9 mouse cellular contexts compared by ENCODE assay signal in the genomic region with DNA sequence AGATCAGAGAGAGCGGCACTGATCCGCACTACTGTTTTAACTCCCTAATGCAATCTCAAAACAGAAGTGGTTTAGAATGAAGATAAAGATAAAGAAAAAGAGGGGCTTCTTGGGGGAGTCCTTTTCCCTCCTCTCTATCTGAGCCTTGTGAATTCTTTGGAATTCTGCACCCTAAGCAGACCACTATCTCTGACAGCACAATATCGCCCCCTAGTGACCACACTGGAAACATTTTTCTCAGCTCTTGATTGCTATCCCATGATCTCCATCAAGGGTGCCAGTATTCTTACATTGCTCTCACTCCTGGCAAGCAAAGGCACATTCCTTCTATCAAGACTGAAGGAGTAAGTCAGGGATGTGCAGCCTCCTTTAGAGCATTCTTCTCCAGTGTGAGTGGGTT.
DNase-seq lines count a peak whose midpoint lies in the region; ATAC-seq and TF ChIP-seq lines count a peak whose summit lies in the region.
"Had no signal": no experiment of that assay in that cellular context is flagged by ENCODE, and none has a peak within 500 bp of the region (broad histone marks: within the 10 kb centered on the region; RNA-seq: fewer than 3 reads in every experiment).

No protein-coding gene starts in this region.

- H3K4me3 ChIP-seq in kidney, adult 2 months (ENCODE audit: insufficient read depth, low read depth, low read length): no peak overlapping the region
- no peak overlapping the region for H3K4me3 ChIP-seq in kidney, embryonic 15.5 days (replicated peaks)
- no peak overlapping the region for H3K4me3 ChIP-seq in kidney, postnatal 0 days (replicated peaks; ENCODE audit: low read depth, low read length)
- no peak overlapping the region for H3K4me3 ChIP-seq in lung, postnatal 0 days (ENCODE audit: low read depth, low read length)
- H3K4me3 ChIP-seq: embryonic facial prominence, embryonic 12.5 days had no signal

- 53% methylated on average over 3 of the region's 3 CpGs for WGBS in kidney, adult 2 months
- 50% methylated on average over 3 of the region's 3 CpGs for WGBS in kidney, embryonic 15.5 days
- WGBS in kidney, postnatal 0 days: 52% methylated on average over 3 of the region's 3 CpGs
- WGBS in lung, postnatal 0 days: 36% methylated on average over 3 of the region's 3 CpGs

- H3K36me3 ChIP-seq in kidney, adult 2 months (ENCODE audit: control insufficient read depth, insufficient read depth, low read length): no peaks in the 10 kb centered on the region
- H3K36me3 ChIP-seq in kidney, embryonic 15.5 days: no peaks in the 10 kb centered on the region
- no peaks in the 10 kb centered on the region for H3K36me3 ChIP-seq in kidney, postnatal 0 days (ENCODE audit: insufficient read depth, low read length)
- H3K36me3 ChIP-seq in lung, postnatal 0 days (ENCODE audit: insufficient read depth, low read length): no peaks in the 10 kb centered on the region
- H3K36me3 ChIP-seq: embryonic facial prominence, embryonic 12.5 days had no signal

- no peak for TF ChIP-seq POLR2A in kidney, adult 2 months (IDR thresholded peaks at IDR 0.05; ENCODE audit: low read depth, low read length)

- no peak for ATAC-seq in kidney, embryonic 15.5 days (replicated peaks; ENCODE audit: low FRiP score)
- ATAC-seq in kidney, postnatal 0 days (replicated peaks; ENCODE audit: low FRiP score, low read depth): no peak
- ATAC-seq in lung, postnatal 0 days: no peak
- no peak for ATAC-seq in monocyte, adult 5-6 weeks (replicated peaks; ENCODE audit: insufficient number of reproducible peaks, low FRiP score, low TSS enrichment, poor library complexity, severe bottlenecking)

- H3K9me3 ChIP-seq in kidney, embryonic 15.5 days (replicated peaks): no peaks in the 10 kb centered on the region
- no peaks in the 10 kb centered on the region for H3K9me3 ChIP-seq in kidney, postnatal 0 days (replicated peaks; ENCODE audit: low read length)
- no peaks in the 10 kb centered on the region for H3K9me3 ChIP-seq in lung, postnatal 0 days (ENCODE audit: low read length)
- H3K9me3 ChIP-seq: embryonic facial prominence, embryonic 12.5 days had no signal

- H3K27me3 ChIP-seq in kidney, adult 2 months (replicated peaks; ENCODE audit: control insufficient read depth, insufficient read depth, low read length): no peaks in the 10 kb centered on the region
- H3K27me3 ChIP-seq in kidney, embryonic 15.5 days: peaks cover 42% of the 10 kb centered on the region
- H3K27me3 ChIP-seq in kidney, postnatal 0 days (ENCODE audit: insufficient read depth, low read length): no peaks in the 10 kb centered on the region
- no peaks in the 10 kb centered on the region for H3K27me3 ChIP-seq in lung, postnatal 0 days (replicated peaks; ENCODE audit: insufficient read depth, low read length)

- 0 out of 2 replicates have a peak, but pooled peaks have one; percentile 18 for TF ChIP-seq CTCF in kidney, adult 2 months (conservative IDR thresholded peaks at IDR 0.05; ENCODE audit: insufficient read depth, insufficient read length, low read depth, low read length)
- TF ChIP-seq CTCF in kidney, postnatal 0 days (IDR thresholded peaks at IDR 0.05; ENCODE audit: low read depth): peak; percentile 78
- peak; percentile 75 for TF ChIP-seq CTCF in lung, postnatal 0 days (IDR thresholded peaks at IDR 0.05)

- DNase-seq in kidney, adult 2 months: peak; percentile 26
- peak; percentile 61 for DNase-seq in adrenal gland, postnatal 10 days
- peak; percentile 40 for DNase-seq in embryo, embryonic 11.5 days (ENCODE audit: low read depth, low spot score)
- peak; percentile 49 for DNase-seq in kidney, postnatal 0 days (ENCODE audit: low spot score)
- DNase-seq in lung, postnatal 0 days (ENCODE audit: low spot score): peak; percentile 49
- peak; percentile 14 to 18 for DNase-seq in right cerebral cortex, postnatal 36 days (ENCODE audit: low spot score in 2 of 2)

- no peak overlapping the region for H3K27ac ChIP-seq in kidney, adult 2 months (ENCODE audit: insufficient read depth, low read depth, low read length)
- no peak overlapping the region for H3K27ac ChIP-seq in kidney, embryonic 15.5 days
- H3K27ac ChIP-seq in kidney, postnatal 0 days: no peak overlapping the region
- H3K27ac ChIP-seq in lung, postnatal 0 days (ENCODE audit: low read length): no peak overlapping the region
- H3K27ac ChIP-seq: embryonic facial prominence, embryonic 12.5 days had no signal

- no peak for TF ChIP-seq EP300 in lung, postnatal 0 days (IDR thresholded peaks at IDR 0.05)

- no peak overlapping the region for H3K9ac ChIP-seq in kidney, embryonic 15.5 days
- no peak overlapping the region for H3K9ac ChIP-seq in kidney, postnatal 0 days (ENCODE audit: low read depth, low read length)
- H3K9ac ChIP-seq in lung, postnatal 0 days (replicated peaks; ENCODE audit: low read depth): no peak overlapping the region
- H3K9ac ChIP-seq: embryonic facial prominence, embryonic 12.5 days had no signal

- no peak overlapping the region for H3K4me2 ChIP-seq in kidney, embryonic 15.5 days
- H3K4me2 ChIP-seq in kidney, postnatal 0 days (ENCODE audit: low read length): no peak overlapping the region
- H3K4me2 ChIP-seq in lung, postnatal 0 days (replicated peaks; ENCODE audit: low read depth, low read length): no peak overlapping the region
- H3K4me2 ChIP-seq: embryonic facial prominence, embryonic 12.5 days had no signal

- H3K4me1 ChIP-seq in kidney, adult 2 months (ENCODE audit: control insufficient read depth, insufficient read depth, low read length): no peaks in the 10 kb centered on the region
- no peaks in the 10 kb centered on the region for H3K4me1 ChIP-seq in kidney, embryonic 15.5 days
- H3K4me1 ChIP-seq in kidney, postnatal 0 days (replicated peaks; ENCODE audit: insufficient read depth, low read length): no peaks in the 10 kb centered on the region
- H3K4me1 ChIP-seq in lung, postnatal 0 days (ENCODE audit: insufficient read depth, low read depth, low read length): no peaks in the 10 kb centered on the region
- H3K4me1 ChIP-seq: embryonic facial prominence, embryonic 12.5 days had no signal

Comparison
In these comparisons a context has a peak if more than half of its experiments do, and no peak if none do; other contexts are left out.
1. CTCF ChIP-seq: peak in every context shown above with its lines; median percentile 78 in kidney, postnatal 0 days; 75 in lung, postnatal 0 days; 18 in kidney, adult 2 months.